Mouse (Mus musculus): ENCODE results near the gene Fscn3.

DNA sequence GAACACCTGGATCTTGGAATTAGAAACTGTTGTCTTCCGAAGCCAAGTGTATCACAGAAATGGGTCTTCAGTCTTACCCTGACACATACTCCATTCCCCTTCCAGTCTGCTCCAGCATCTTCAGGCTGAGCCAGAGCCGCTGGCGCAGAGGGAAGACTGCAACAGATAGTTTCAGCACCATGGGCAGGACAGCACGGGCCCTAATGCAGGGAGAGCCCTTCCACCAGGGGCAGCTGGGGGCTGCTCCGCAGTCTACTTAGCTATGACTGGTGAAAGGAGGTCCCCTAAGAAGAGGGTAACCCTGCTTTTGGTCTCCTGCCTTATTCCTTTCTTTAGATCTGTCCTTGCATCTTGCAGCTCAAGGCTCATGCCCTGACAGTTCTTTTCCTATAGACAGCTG is 22.9 kb downstream of the Fscn3 start:
- TF ChIP-seq CTCF (IDR thresholded peaks at IDR 0.05; ENCODE audit: low read depth), result 0 out of 2 replicates have a peak, but pooled peaks have one; percentile 1
- TF ChIP-seq EP300 (optimal IDR thresholded peaks at IDR 0.05), result no peak

Measured in stomach, postnatal 0 days (tissue).